Mouse (Mus musculus) neural tube, embryonic 11.5 days (tissue): ENCODE measurements around the gene Dapk2. TPM values are rescaled to one million over a fixed set of nuclear protein-coding genes. Genes with fewer than 3 reads are reported as not detected.
A peak's percentile ranks its signal among the peaks of the same experiment; 100 is the strongest.

Experiments used
- ATAC-seq: fragments of 200-750 bp; cut with Nextera tagmentation; 2 replicates; pipeline ENCODE4 v1.8.0; 2017; ENCODE audit warnings: moderate number of reproducible peaks, mild to moderate bottlenecking, moderate TSS enrichment, moderate library complexity; ENCODE audit not compliant: insufficient read depth, low FRiP score, low TSS enrichment
- DNase-seq: peaks from one replicate; pipeline ENCODE4 v3.0.0-alpha.2; 2015; ENCODE audit warnings: low spot score
- H3K27ac ChIP-seq: fragments of 300-500 bp; sonication (generic); 2 replicates; pipeline ENCODE4 v1.5.1; 2014; ENCODE audit warnings: low read depth, mild to moderate bottlenecking, low read length
- H3K27me3 ChIP-seq: fragments of 300-500 bp; sonication (generic); 2 replicates; pipeline ENCODE4 v1.6.1; 2014; ENCODE audit warnings: mild to moderate bottlenecking, low read length, mixed read lengths; ENCODE audit not compliant: control insufficient read depth, insufficient read depth
- H3K36me3 ChIP-seq: fragments of 300-500 bp; sonication (generic); 2 replicates; pipeline ENCODE4 v1.6.1; 2014; ENCODE audit warnings: mild to moderate bottlenecking, low read length, moderate library complexity, mixed read lengths; ENCODE audit not compliant: control insufficient read depth, insufficient read depth
- H3K4me1 ChIP-seq: fragments of 300-500 bp; sonication (generic); 2 replicates; pipeline ENCODE4 v1.6.1; 2014; ENCODE audit warnings: low read length, mixed read lengths; ENCODE audit not compliant: control insufficient read depth, insufficient read depth
- H3K4me2 ChIP-seq: fragments of 300-500 bp; sonication (generic); 2 replicates; pipeline ENCODE4 v1.6.1; 2014; ENCODE audit warnings: low read depth, mild to moderate bottlenecking, moderate library complexity
- H3K4me3 ChIP-seq: fragments of 300-500 bp; sonication (generic); 2 replicates; pipeline ENCODE4 v1.5.1; 2014; ENCODE audit warnings: low read depth, low read length
- H3K9ac ChIP-seq: fragments of 300-500 bp; sonication (generic); 2 replicates; pipeline ENCODE4 v1.6.1; 2014; ENCODE audit warnings: mild to moderate bottlenecking, low read length
- H3K9me3 ChIP-seq: fragments of 300-500 bp; sonication (generic); 2 replicates; pipeline ENCODE4 v1.6.1; 2016; ENCODE audit warnings: low read length; ENCODE audit not compliant: control insufficient read depth
- WGBS: fragments of 180-500 bp; shearing (Covaris S2); extraction: QIAGEN DNeasy Blood & Tissue Kit; methylation state at CpG from one replicate; pipeline ENCODE4 v1.1.7; 2014; 5-methylcytosine and 5-hydroxymethylcytosine counted together
- polyA plus RNA-seq: library from polyadenylated mRNA; unstranded; fragments of >200 nt; fragmentation: Nextera tagmentation; extraction: Ambion mirVana; gene quantifications from 2 replicates; pipeline ENCODE4 v1.2.1, GENCODE M21; 2014

Dapk2 gene
- polyA plus RNA-seq, 1 experiment from 2014 or later: 3.1 TPM

DNA sequence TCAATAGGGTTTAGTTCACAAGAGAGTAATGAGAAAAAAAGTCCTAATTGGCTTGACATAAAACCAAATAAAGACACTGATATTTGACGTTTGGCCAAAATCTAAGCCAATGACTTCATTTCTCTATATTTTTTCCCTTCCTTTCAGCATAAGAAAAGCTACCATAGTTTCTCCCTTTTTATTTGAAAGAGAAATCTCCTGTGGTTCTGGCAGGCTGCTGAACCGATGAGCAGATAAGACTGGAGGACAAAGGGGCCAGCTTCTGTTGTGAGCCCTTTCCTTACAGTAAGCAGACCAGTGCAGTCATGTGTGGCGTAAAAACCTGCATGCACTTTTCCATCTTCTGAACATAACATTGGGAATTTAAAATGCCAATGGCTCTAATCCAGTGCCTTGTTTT lies 37.1 kb upstream of the Dapk2 start:
- no peak for ATAC-seq
- Histone ChIP-seq H3K4me2 (no peak overlapping the region), H3K9ac (no peak overlapping the region), H3K36me3 (no peaks in the 10 kb centered on the region), H3K27me3 (no peaks in the 10 kb centered on the region), H3K27ac (no peak overlapping the region), H3K9me3 (no peaks in the 10 kb centered on the region), H3K4me1 (peaks cover 7% of the 10 kb centered on the region; the same call in 1 of the 2 replicates), H3K4me3 (no peak overlapping the region)
- 88% methylated on average over 3 of the region's 3 CpGs for WGBS
- DNase-seq: no peak

GRCm38 (mm10) chr9:66121421-66121820 lies 36.6 kb upstream of the Dapk2 start:
- ATAC-seq (no peak), DNase-seq (no peak)
- no peaks in the 10 kb centered on the region for H3K9me3 ChIP-seq
- no peak overlapping the region for H3K27ac ChIP-seq
- H3K4me3 ChIP-seq: no peak overlapping the region
- no peaks in the 10 kb centered on the region for H3K36me3 ChIP-seq
- no peaks in the 10 kb centered on the region for H3K27me3 ChIP-seq
- no peak overlapping the region for H3K4me2 ChIP-seq
- peaks cover 7% of the 10 kb centered on the region; the same call in 1 of the 2 replicates for H3K4me1 ChIP-seq
- no peak overlapping the region for H3K9ac ChIP-seq

- DNase-seq (no peak), ATAC-seq (no peak)
- 13% methylated on average over 5 of the region's 5 CpGs for WGBS
- Histone ChIP-seq H3K9ac (peak overlapping the region; percentile 23; the same call in 1 of the 2 replicates), H3K27me3 (no peaks in the 10 kb centered on the region), H3K36me3 (no peaks in the 10 kb centered on the region), H3K9me3 (no peaks in the 10 kb centered on the region), H3K27ac (no peak overlapping the region), H3K4me2 (peak overlapping the region; percentile 52), H3K4me1 (peaks cover 7% of the 10 kb centered on the region; the same call in 1 of the 2 replicates), H3K4me3 (peak overlapping the region; percentile 64)
These were observed 34.4 kb upstream of the Dapk2 start for GRCm38 (mm10) chr9:66123648-66124047.

DNA sequence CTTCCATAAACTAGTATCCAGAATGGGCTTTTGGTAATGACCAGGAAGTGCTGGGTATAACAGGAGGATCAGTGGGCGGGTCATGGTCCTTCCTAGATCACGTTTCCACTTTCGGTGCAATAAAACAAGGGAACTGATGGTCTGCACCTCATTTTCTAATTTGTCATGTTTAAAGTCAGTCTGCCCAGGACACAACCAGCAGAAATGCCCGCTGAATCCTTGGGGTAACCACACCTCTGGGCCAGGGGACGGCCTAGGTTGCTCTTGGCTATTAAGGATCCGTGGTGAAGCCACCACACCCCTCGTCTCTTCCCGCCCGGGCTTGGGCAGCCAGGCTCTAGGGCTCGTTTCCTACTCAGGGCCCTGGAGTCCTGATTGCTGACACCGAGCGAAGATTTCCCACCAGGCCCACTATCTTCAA lies 33.9 kb upstream of the Dapk2 start:
- peak overlapping the region; percentile 44 for H3K9ac ChIP-seq
- no peaks in the 10 kb centered on the region for H3K9me3 ChIP-seq
- DNase-seq (no peak), ATAC-seq (peak; percentile 13; the same call in 1 of the 2 replicates)
- peak overlapping the region; percentile 64 for H3K4me3 ChIP-seq
- H3K36me3 ChIP-seq: no peaks in the 10 kb centered on the region
- peak overlapping the region; percentile 52 for H3K4me2 ChIP-seq
- H3K27ac ChIP-seq: peak overlapping the region; percentile 63
- under 1% methylated on average over 12 of the region's 12 CpGs for WGBS
- no peaks in the 10 kb centered on the region for H3K27me3 ChIP-seq
- peaks cover 7% of the 10 kb centered on the region; the same call in 1 of the 2 replicates for H3K4me1 ChIP-seq

GRCm38 (mm10) chr9:66124681-66125542 lies 33.1 kb upstream of the Dapk2 start:
- ATAC-seq (peak; percentile 97), DNase-seq (peak; percentile 98)
- no peaks in the 10 kb centered on the region for H3K36me3 ChIP-seq
- no peaks in the 10 kb centered on the region for H3K27me3 ChIP-seq
- peaks cover 7% of the 10 kb centered on the region; the same call in 1 of the 2 replicates for H3K4me1 ChIP-seq
- peak overlapping the region; percentile 44 for H3K9ac ChIP-seq
- H3K4me3 ChIP-seq: peak overlapping the region; percentile 64
- H3K27ac ChIP-seq: peak overlapping the region; percentile 63
- 14% methylated on average over 33 of the region's 33 CpGs for WGBS
- no peaks in the 10 kb centered on the region for H3K9me3 ChIP-seq
- H3K4me2 ChIP-seq: peak overlapping the region; percentile 52

- no peaks in the 10 kb centered on the region for H3K9me3 ChIP-seq
- H3K4me2 ChIP-seq: peak overlapping the region; percentile 59
- peak overlapping the region; percentile 16; the same call in 1 of the 2 replicates for H3K9ac ChIP-seq
- ATAC-seq: no peak
- peaks cover 7% of the 10 kb centered on the region; the same call in 1 of the 2 replicates for H3K4me1 ChIP-seq
- WGBS: 61% methylated on average over 12 of the region's 12 CpGs
- H3K27me3 ChIP-seq: no peaks in the 10 kb centered on the region
- no peak for DNase-seq
- H3K4me3 ChIP-seq: peak overlapping the region; percentile 50
- peak overlapping the region; percentile 63; the same call in 1 of the 2 replicates for H3K27ac ChIP-seq
- H3K36me3 ChIP-seq: no peaks in the 10 kb centered on the region
These were observed 32.2 kb upstream of the Dapk2 start for GRCm38 (mm10) chr9:66125543-66126455.

GRCm38 (mm10) chr9:66126456-66127192 lies 31.4 kb upstream of the Dapk2 start, which contains the start of the genes Snx1 and Ciao2a:
Gene Snx1, minus strand, starts transcription at chr9:66126587.
Gene Ciao2a, plus strand, starts transcription at chr9:66126611.
- no peaks in the 10 kb centered on the region for H3K9me3 ChIP-seq

GRCm38 (mm10) chr9:66127193-66127546 lies 30.9 kb upstream of the Dapk2 start:
- H3K36me3 ChIP-seq: no peaks in the 10 kb centered on the region
- no peaks in the 10 kb centered on the region for H3K9me3 ChIP-seq
- peak overlapping the region; percentile 56 for H3K9ac ChIP-seq
- no peak for DNase-seq
- 59% methylated on average over 6 of the region's 6 CpGs for WGBS
- H3K4me2 ChIP-seq: peak overlapping the region; percentile 59
- H3K27me3 ChIP-seq: no peaks in the 10 kb centered on the region
- H3K4me1 ChIP-seq: peaks cover 7% of the 10 kb centered on the region; the same call in 1 of the 2 replicates
- H3K4me3 ChIP-seq: peak overlapping the region; percentile 50
- H3K27ac ChIP-seq: no peak overlapping the region
- no peak for ATAC-seq

More at GRCm38 (mm10) chr9:66126456-66127192, 31.4 kb upstream of the Dapk2 start, which contains the start of the genes Snx1 and Ciao2a:
- under 1% methylated on average over 34 of the region's 34 CpGs for WGBS
- peak within 1 kb of the TSS; percentile 56 for H3K9ac ChIP-seq
- peak within 1 kb of the TSS; percentile 50 for H3K4me3 ChIP-seq
- peak within 1 kb of the TSS; percentile 59 for H3K4me2 ChIP-seq
- no peaks in the 10 kb centered on the region for H3K27me3 ChIP-seq
- DNase-seq: peak; percentile 92
- peak; percentile 48 for ATAC-seq
- H3K27ac ChIP-seq: peak within 1 kb of the TSS; percentile 63
- no peaks in the 10 kb centered on the region for H3K36me3 ChIP-seq
- H3K4me1 ChIP-seq: peaks cover 7% of the 10 kb centered on the region; the same call in 1 of the 2 replicates
